Mouse (Mus musculus): ENCODE results near the gene Slc25a18. TPM values are rescaled to one million over a fixed set of nuclear protein-coding genes. Genes with fewer than 3 reads are reported as not detected.

The Slc25a18 gene
- total RNA-seq, 4 experiments from 2014 or later: 63.7 to 71.1 (median 66.6) TPM

DNA sequence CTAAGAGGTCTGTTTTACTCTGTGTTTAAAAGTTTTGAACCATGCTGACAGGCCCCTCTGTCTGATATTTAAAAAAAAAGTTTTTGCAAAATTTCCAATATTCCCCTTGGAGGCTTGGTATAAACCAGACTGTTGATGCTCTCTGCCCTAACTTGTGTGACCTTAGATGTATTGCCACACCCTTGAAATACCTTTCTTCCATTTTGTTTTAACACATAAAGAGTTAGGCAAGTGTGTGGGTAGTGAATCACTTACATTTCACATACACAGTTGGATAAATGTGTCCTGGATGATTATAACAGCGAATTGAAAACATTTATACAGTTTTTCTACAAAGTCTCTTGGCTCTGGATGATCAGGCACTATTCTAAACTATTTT, 63.8 kb downstream of the Slc25a18 start:
- DNase-seq (ENCODE audit: low spot score in 2 of 2): no peak

GRCm38 (mm10) chr6:120840258-120840657, 66.9 kb downstream of the Slc25a18 start:
- DNase-seq (ENCODE audit: low spot score in 2 of 2): no peak

DNA sequence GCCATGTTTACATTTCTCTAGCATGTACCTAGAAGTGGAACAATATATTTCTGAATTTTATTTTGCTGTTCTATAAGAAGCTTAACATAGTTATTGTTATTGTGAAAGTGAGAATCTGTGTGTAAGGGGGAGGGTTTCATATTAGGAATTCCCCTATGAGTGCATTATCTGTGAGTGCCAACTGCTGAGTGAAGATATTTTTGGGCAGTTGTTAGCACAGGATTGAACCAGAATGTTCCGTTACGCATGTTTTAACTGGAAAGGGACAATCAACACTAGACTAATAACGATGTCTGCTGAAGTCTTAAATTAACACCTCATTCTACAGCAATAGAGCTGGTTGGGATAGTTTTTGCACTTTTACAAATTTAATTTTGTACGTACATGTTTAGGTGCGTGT, 68.4 kb downstream of the Slc25a18 start:
- no peak for DNase-seq (ENCODE audit: low spot score in 2 of 2)

Small RNA genes within 50 kb of the gene (microRNA-seq; reads per million reads assigned to microRNA genes)
- 0 reads per million in 2 experiments for gene Gm25193

Other genes starting within 250 kb of the Slc25a18 start
- 10 to 100 TPM; 31.7 to 36.8 (median 33.9) TPM for gene Hdhd5, start 242.3 kb upstream of the Slc25a18 start, total RNA-seq (2022)
- 1 to 10 TPM; 3.5 to 4.7 (median 4.2) TPM for gene Cecr2, start 107.2 kb upstream of the Slc25a18 start, total RNA-seq (2022)
- 100 to 1,000 TPM; 533 to 587 (median 557) TPM for gene Atp6v1e1, start 49.2 kb downstream of the Slc25a18 start, total RNA-seq (2022)
- gene Bcl2l13, start 62.6 kb downstream of the Slc25a18 start, total RNA-seq (2022): 10 to 100 TPM; 34.1 to 53.4 (median 45.8) TPM
- gene Bid, start 143.3 kb downstream of the Slc25a18 start, total RNA-seq (2022): 10 to 100 TPM in 3 of 4 experiments, 1 to 10 TPM in 1; 9.8 to 14.0 (median 11.5) TPM

Data from left cerebral cortex, adult 8-10 months (tissue).